Mouse (Mus musculus) erythroblast, embryonic 14.5 days (primary cell): ENCODE measurements around the gene Tmem132d.

Source experiments
- GATA1 ChIP-seq: IDR thresholded peaks from 2 replicates; pipeline ENCODE4 v1.6.1; 2012; ENCODE audit warnings: low read length, inconsistent platforms, mixed read lengths
- TAL1 ChIP-seq: IDR thresholded peaks from 3 replicates; pipeline ENCODE4 v1.6.1; 2012; ENCODE audit warnings: low read length, inconsistent platforms, mixed read lengths

DNA sequence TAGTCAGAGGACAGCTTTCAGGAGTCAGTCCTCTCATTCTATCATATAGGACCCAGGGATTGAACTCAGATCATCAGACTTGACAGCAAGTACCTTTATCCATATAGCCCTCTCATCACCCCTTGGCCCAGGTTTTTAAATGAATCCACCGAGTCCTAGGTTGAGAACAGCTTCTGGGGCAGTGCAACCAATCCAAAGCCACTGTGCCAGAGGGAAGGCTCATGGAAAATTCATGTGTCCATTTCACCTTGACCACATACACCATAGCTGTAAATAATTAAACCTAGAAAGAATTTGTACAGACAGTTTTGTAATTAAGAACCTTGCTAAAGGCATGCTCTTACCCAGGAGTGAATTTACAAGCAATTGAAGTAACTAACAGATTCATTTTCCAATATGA is 580.6 kb downstream of the Tmem132d start:
- TF ChIP-seq TAL1: no peak
- TF ChIP-seq GATA1: no peak
